Mouse (Mus musculus): ENCODE results near the gene Plxnb2. TPM values are rescaled to one million over a fixed set of nuclear protein-coding genes. Genes with fewer than 3 reads are reported as not detected.

The Plxnb2 gene
- polyA plus RNA-seq, 1 experiment, result 206 TPM

DNA sequence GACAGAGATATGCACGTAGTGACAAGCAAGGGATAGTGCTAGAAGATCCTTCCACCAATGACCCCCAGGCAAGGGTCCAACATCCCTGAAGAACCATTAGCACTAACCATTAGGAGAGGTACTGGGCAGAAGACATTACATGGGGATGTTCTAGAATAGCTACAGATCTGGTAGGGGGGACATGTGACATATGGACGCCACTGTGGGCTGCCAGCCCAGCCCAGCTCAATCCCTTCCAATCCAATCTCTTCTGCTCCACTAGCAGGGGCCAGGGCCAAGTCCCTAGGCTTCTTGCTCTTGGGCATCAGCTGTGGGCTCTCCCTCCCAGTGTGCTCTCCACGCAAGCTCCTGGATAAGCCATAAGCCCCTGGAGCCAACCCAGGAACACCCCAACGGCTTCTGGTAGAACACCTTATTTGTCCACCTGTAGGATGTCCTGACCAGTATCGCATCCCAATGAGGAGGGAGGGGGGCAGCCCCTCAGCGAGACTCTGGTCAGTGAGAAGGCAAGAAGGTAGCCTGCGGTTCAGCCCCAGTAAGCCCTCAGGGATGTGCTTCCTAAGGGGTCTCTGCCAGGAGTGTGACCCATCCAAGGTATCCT is 2.2 kb downstream of the Plxnb2 start:
- Histone ChIP-seq H3K79me3 (ENCODE audit: low read depth) (peaks cover 62% of the 10 kb centered on the region), H3K79me2 (ENCODE audit: control insufficient read depth, insufficient read depth) (peaks cover 73% of the 10 kb centered on the region), H3K4me3 (ENCODE audit: insufficient read depth, poor library complexity, severe bottlenecking) (peak overlapping the region; percentile 95), H3K36me3 (ENCODE audit: control insufficient read depth, insufficient read depth) (peaks cover 31% of the 10 kb centered on the region), H3ac (ENCODE audit: control insufficient read depth, insufficient read length, low read depth) (no peak overlapping the region), H3K27me3 (ENCODE audit: control insufficient read depth, insufficient read depth, insufficient read length) (no peaks in the 10 kb centered on the region)
- TF ChIP-seq MYOD1 (IDR thresholded peaks at IDR 0.05; ENCODE audit: control insufficient read depth, insufficient read length, low read depth), result no peak

- Histone ChIP-seq H3K79me3 (ENCODE audit: low read depth) (peaks cover 67% of the 10 kb centered on the region), H3K4me3 (ENCODE audit: insufficient read depth, poor library complexity, severe bottlenecking) (no peak overlapping the region), H3K27me3 (ENCODE audit: control insufficient read depth, insufficient read depth, insufficient read length) (no peaks in the 10 kb centered on the region)
These were observed 2.9 kb downstream of the Plxnb2 start for GRCm38 (mm10) chr15:89177576-89178259.

DNA sequence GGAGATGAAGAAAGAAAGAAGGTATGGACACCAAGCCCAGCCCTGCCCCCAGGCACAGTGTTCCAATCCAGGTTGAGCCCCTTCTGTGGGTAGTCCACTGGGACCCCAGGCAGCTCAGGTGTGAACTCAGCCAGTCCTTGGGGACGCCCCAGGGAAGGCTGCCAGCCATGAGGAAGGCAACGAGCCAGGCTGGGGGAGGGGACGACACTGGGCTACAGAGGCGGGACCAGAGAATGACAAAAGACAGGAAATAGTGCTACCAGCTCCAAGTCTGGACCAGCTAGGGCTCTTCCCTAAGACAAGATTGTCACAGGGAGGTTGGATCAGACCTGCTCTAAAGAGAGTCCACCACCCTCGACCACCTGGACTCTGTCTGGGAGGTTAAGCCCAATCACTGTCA is 3.5 kb downstream of the Plxnb2 start:
- H3K36me3 ChIP-seq (ENCODE audit: control insufficient read depth, insufficient read depth), result peaks cover 37% of the 10 kb centered on the region
- TF ChIP-seq MAX (IDR thresholded peaks at IDR 0.05), result no peak
- TF ChIP-seq USF1 (IDR thresholded peaks at IDR 0.05; ENCODE audit: low read depth), result no peak
- TF ChIP-seq FOSL1 (IDR thresholded peaks at IDR 0.05; ENCODE audit: insufficient read depth, low read length, poor library complexity, severe bottlenecking), result no peak
- TF ChIP-seq CEBPB (IDR thresholded peaks at IDR 0.05; ENCODE audit: low read depth), result no peak
- TF ChIP-seq MYOD1 (IDR thresholded peaks at IDR 0.05; ENCODE audit: control insufficient read depth, insufficient read length, low read depth), result no peak
- TF ChIP-seq MYOG (IDR thresholded peaks at IDR 0.05; ENCODE audit: control insufficient read depth, extremely low read depth, insufficient read length), result no peak
- TF ChIP-seq CTCF (IDR thresholded peaks at IDR 0.05; ENCODE audit: control insufficient read depth, insufficient read depth, insufficient read length), result no peak
- H3K4me3 ChIP-seq (ENCODE audit: insufficient read depth, poor library complexity, severe bottlenecking), result no peak overlapping the region
- H3ac ChIP-seq (ENCODE audit: control insufficient read depth, insufficient read length, low read depth), result no peak overlapping the region
- no peaks in the 10 kb centered on the region for H3K27me3 ChIP-seq (ENCODE audit: control insufficient read depth, insufficient read depth, insufficient read length)
- H3K79me3 ChIP-seq (ENCODE audit: low read depth), result peaks cover 73% of the 10 kb centered on the region
- peaks cover 85% of the 10 kb centered on the region for H3K79me2 ChIP-seq (ENCODE audit: control insufficient read depth, insufficient read depth)

More at GRCm38 (mm10) chr15:89177576-89178259, 2.9 kb downstream of the Plxnb2 start:
- Histone ChIP-seq H3K79me2 (ENCODE audit: control insufficient read depth, insufficient read depth) (peaks cover 79% of the 10 kb centered on the region), H3K36me3 (ENCODE audit: control insufficient read depth, insufficient read depth) (peaks cover 31% of the 10 kb centered on the region), H3ac (ENCODE audit: control insufficient read depth, insufficient read length, low read depth) (no peak overlapping the region)
- TF ChIP-seq USF1 (IDR thresholded peaks at IDR 0.05; ENCODE audit: low read depth) (no peak), MYOD1 (IDR thresholded peaks at IDR 0.05; ENCODE audit: control insufficient read depth, insufficient read length, low read depth) (no peak), CEBPB (IDR thresholded peaks at IDR 0.05; ENCODE audit: low read depth) (no peak), MAX (IDR thresholded peaks at IDR 0.05) (no peak), FOSL1 (IDR thresholded peaks at IDR 0.05; ENCODE audit: insufficient read depth, low read length, poor library complexity, severe bottlenecking) (no peak), CTCF (IDR thresholded peaks at IDR 0.05; ENCODE audit: control insufficient read depth, insufficient read depth, insufficient read length) (no peak), MYOG (IDR thresholded peaks at IDR 0.05; ENCODE audit: control insufficient read depth, extremely low read depth, insufficient read length) (no peak)

- H3K79me2 ChIP-seq (ENCODE audit: control insufficient read depth, insufficient read depth), result peaks cover 100% of the 10 kb centered on the region
- peaks cover 41% of the 10 kb centered on the region for H3K36me3 ChIP-seq (ENCODE audit: control insufficient read depth, insufficient read depth)
- H3K27me3 ChIP-seq (ENCODE audit: control insufficient read depth, insufficient read depth, insufficient read length), result no peaks in the 10 kb centered on the region
- H3K4me3 ChIP-seq (ENCODE audit: insufficient read depth, poor library complexity, severe bottlenecking), result no peak overlapping the region
- no peak overlapping the region for H3ac ChIP-seq (ENCODE audit: control insufficient read depth, insufficient read length, low read depth)
- TF ChIP-seq MAX (IDR thresholded peaks at IDR 0.05) (no peak), CTCF (IDR thresholded peaks at IDR 0.05; ENCODE audit: control insufficient read depth, insufficient read depth, insufficient read length) (no peak), USF1 (IDR thresholded peaks at IDR 0.05; ENCODE audit: low read depth) (no peak), CEBPB (IDR thresholded peaks at IDR 0.05; ENCODE audit: low read depth) (no peak), MYOG (IDR thresholded peaks at IDR 0.05; ENCODE audit: control insufficient read depth, extremely low read depth, insufficient read length) (no peak), MYOD1 (IDR thresholded peaks at IDR 0.05; ENCODE audit: control insufficient read depth, insufficient read length, low read depth) (no peak), FOSL1 (IDR thresholded peaks at IDR 0.05; ENCODE audit: insufficient read depth, low read length, poor library complexity, severe bottlenecking) (no peak)
- H3K79me3 ChIP-seq (ENCODE audit: low read depth), result peaks cover 88% of the 10 kb centered on the region
These were observed 5.0 kb downstream of the Plxnb2 start for GRCm38 (mm10) chr15:89175411-89176155.

DNA sequence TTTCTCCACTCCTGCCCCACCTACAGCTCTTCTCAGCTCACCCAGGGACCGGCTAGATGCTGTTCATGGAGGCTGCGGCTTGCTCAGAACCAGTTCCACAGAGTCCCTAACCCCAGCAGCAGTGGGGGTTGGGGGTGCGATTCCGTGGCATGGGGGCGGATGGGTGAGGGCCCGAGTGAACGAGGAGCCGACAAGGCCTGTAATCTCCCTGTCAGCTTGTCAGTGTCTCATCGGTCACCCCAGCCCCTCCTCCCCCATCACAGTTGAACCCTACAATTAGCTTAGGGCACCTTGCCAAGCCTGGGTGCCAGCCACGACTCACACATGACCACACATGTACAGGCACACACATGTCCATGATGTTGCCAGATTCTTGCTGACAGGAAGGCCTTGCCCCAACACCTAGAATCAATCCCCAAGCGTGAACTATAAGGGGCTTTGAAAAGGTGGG is 5.7 kb downstream of the Plxnb2 start:
- no peak for TF ChIP-seq CTCF (IDR thresholded peaks at IDR 0.05; ENCODE audit: control insufficient read depth, insufficient read depth, insufficient read length)
- no peak for TF ChIP-seq MYOG (IDR thresholded peaks at IDR 0.05; ENCODE audit: control insufficient read depth, extremely low read depth, insufficient read length)
- no peak for TF ChIP-seq CEBPB (IDR thresholded peaks at IDR 0.05; ENCODE audit: low read depth)
- no peak for TF ChIP-seq MYOD1 (IDR thresholded peaks at IDR 0.05; ENCODE audit: control insufficient read depth, insufficient read length, low read depth)
- no peak for TF ChIP-seq USF1 (IDR thresholded peaks at IDR 0.05; ENCODE audit: low read depth)
- no peak for TF ChIP-seq MAX (IDR thresholded peaks at IDR 0.05)
- TF ChIP-seq FOSL1 (IDR thresholded peaks at IDR 0.05; ENCODE audit: insufficient read depth, low read length, poor library complexity, severe bottlenecking), result no peak
- Histone ChIP-seq H3K79me2 (ENCODE audit: control insufficient read depth, insufficient read depth) (peaks cover 100% of the 10 kb centered on the region), H3K4me3 (ENCODE audit: insufficient read depth, poor library complexity, severe bottlenecking) (no peak overlapping the region), H3K36me3 (ENCODE audit: control insufficient read depth, insufficient read depth) (peaks cover 43% of the 10 kb centered on the region), H3K27me3 (ENCODE audit: control insufficient read depth, insufficient read depth, insufficient read length) (no peaks in the 10 kb centered on the region), H3ac (ENCODE audit: control insufficient read depth, insufficient read length, low read depth) (no peak overlapping the region), H3K79me3 (ENCODE audit: low read depth) (peaks cover 91% of the 10 kb centered on the region)
